Mouse (Mus musculus) heart, embryonic 14.5 days (tissue): ENCODE data around the gene Asic3. TPM values are rescaled to one million over a fixed set of nuclear protein-coding genes. Genes with fewer than 3 reads are reported as not detected.

Experiments
- ATAC-seq: fragments of 200-750 bp; cut with Nextera tagmentation; 2 replicates; pipeline ENCODE4 v1.8.0; 2017; ENCODE audit warnings: low read depth, moderate TSS enrichment; ENCODE audit not compliant: insufficient number of reproducible peaks, insufficient read depth, low FRiP score
- H3K27ac ChIP-seq, 2 experiments: fragments of 200-500 bp in 1 of 2; fragments of 300-500 bp in 1 of 2; sonication (generic) in 1 of 2; replicated peaks in 1 of 2; 2 replicates each; pipeline ENCODE4 v1.5.1; 2012 to 2014; ENCODE audit warnings: low read depth in 2 of 2, low read length in 2 of 2, control low read depth in 1 of 2, mild to moderate bottlenecking in 1 of 2, mixed read lengths in 1 of 2; ENCODE audit not compliant: control insufficient read depth in 1 of 2, insufficient read depth in 1 of 2
- H3K27me3 ChIP-seq: fragments of 300-500 bp; sonication (generic); 2 replicates; pipeline ENCODE4 v1.6.1; 2014; ENCODE audit warnings: mild to moderate bottlenecking, low read length, control low read depth; ENCODE audit not compliant: control insufficient read depth, insufficient read depth
- H3K36me3 ChIP-seq: fragments of 300-500 bp; sonication (generic); 2 replicates; pipeline ENCODE4 v1.6.1; 2014; ENCODE audit warnings: mild to moderate bottlenecking, control low read depth, low read length, mixed read lengths; ENCODE audit not compliant: control insufficient read depth, insufficient read depth
- H3K4me1 ChIP-seq, 2 experiments: fragments of 200-500 bp in 1 of 2; fragments of 300-500 bp in 1 of 2; sonication (generic) in 1 of 2; 2 replicates each; pipeline ENCODE4 v1.6.1; 2012 to 2014; ENCODE audit warnings: low read length in 2 of 2, control low read depth in 1 of 2, mixed read lengths in 1 of 2; ENCODE audit not compliant: control insufficient read depth in 2 of 2, insufficient read depth in 2 of 2
- H3K4me2 ChIP-seq: fragments of 300-500 bp; sonication (generic); 2 replicates; pipeline ENCODE4 v1.6.1; 2014; ENCODE audit warnings: mild to moderate bottlenecking, low read length
- H3K4me3 ChIP-seq, 2 experiments: fragments of 200-500 bp in 1 of 2; fragments of 300-500 bp in 1 of 2; sonication (generic) in 1 of 2; 2 replicates each; pipeline ENCODE4 v1.5.1; 2012 to 2014; ENCODE audit warnings: low read length in 2 of 2, mild to moderate bottlenecking in 2 of 2, control low read depth in 1 of 2, low read depth in 1 of 2, moderate library complexity in 1 of 2; ENCODE audit not compliant: control insufficient read depth in 1 of 2, insufficient read depth in 1 of 2
- H3K9ac ChIP-seq: fragments of 300-500 bp; sonication (generic); 2 replicates; pipeline ENCODE4 v1.6.1; 2014; ENCODE audit warnings: mild to moderate bottlenecking, low read length
- H3K9me3 ChIP-seq: fragments of 300-500 bp; sonication (generic); 2 replicates; pipeline ENCODE4 v1.6.1; 2016; ENCODE audit warnings: low read length, control low read depth; ENCODE audit not compliant: control insufficient read depth
- WGBS: fragments of 180-500 bp; shearing (Covaris S2); extraction: QIAGEN DNeasy Blood & Tissue Kit; methylation state at CpG from one replicate; pipeline ENCODE4 v1.1.7; 2014; 5-methylcytosine and 5-hydroxymethylcytosine counted together
- polyA plus RNA-seq: library from polyadenylated mRNA; unstranded; fragments of >200 nt; fragmentation: Nextera tagmentation; extraction: Ambion mirVana; gene quantifications from 2 replicates; pipeline ENCODE4 v1.2.1, GENCODE M21; 2014

Asic3 gene
- polyA plus RNA-seq, 1 experiment from 2014 or later, result not detected

DNA sequence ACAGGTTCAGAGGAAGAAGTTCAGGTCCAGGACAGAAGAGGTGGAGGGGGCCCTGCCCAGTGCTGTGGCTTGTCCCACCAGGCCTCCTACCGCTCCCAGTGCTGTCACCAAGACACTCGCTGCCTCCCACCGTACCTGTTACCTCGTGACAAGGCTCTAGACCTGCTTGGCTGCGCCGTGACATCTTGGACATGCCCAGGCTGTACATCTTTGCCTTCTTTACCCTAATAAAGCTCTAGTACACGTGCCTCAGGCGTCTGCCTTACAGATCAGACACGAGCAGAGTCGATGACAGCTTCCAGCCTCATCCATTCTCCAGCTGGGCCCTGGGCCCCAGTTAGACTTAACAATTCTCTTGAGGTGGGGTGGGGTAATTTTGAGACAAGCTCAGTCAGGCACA is 4.4 kb downstream of the Asic3 start:
- peaks cover 0 to 2% of the 10 kb centered on the region in 2 experiments; a peak in 3 of 4 replicates for H3K4me1 ChIP-seq
- ATAC-seq, result no peak
- H3K4me3 ChIP-seq, result no peak overlapping the region
- no peak overlapping the region for H3K27ac ChIP-seq
- no peak overlapping the region for H3K4me2 ChIP-seq
- peaks cover 12% of the 10 kb centered on the region; the same call in 1 of the 2 replicates for H3K27me3 ChIP-seq
- WGBS, result 79% methylated on average over 10 of the region's 10 CpGs
- H3K36me3 ChIP-seq, result peaks cover 35% of the 10 kb centered on the region
- no peak overlapping the region for H3K9ac ChIP-seq
- no peaks in the 10 kb centered on the region for H3K9me3 ChIP-seq

- no peak for ATAC-seq
- WGBS, result 89% methylated on average over 9 of the region's 9 CpGs
Observed at GRCm38 (mm10) chr5:24420381-24420780, 7.2 kb downstream of the Asic3 start.

DNA sequence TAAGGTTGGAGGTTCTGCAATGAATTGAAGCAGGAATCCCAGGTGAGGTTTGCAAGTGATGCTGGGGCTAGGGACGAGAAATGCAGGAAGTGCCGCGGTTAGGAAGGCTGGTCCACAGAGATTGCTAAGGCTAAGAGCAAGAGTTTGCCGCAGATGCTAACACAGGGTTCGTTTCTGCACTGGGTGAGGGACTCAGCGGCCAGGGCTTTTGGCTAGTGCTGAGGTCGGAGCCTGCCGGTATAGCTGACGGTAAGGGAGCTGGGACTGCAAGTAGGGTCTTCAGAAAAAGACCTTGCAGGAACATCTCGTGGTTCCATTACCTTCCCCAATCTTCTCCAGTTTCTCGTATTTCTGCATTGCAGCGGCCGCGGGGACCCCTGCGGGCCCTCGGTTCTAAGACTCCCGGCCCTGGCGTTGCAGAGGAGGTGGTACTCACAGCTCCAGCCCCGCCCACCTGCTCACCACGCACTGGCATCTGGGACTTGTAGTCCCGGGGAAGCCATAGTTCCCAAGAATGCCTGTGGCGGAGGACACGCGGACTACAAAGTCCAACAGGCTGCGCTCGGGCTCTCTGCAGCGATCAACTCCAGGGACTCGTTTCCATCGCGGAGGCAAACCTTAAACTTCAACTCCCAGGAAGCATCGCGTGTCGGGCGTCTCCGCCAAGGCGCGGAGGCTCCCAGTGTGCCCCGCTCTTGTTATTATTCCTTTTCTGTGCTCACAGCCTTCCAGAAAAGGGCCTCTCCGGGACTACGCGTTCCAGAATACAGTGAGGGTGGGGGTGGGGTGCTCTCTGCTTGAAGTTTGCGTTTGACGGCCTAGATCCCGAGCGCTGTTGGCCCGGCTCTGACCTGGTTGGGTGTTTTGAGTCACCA is 10.2 kb downstream of the Asic3 start, which contains the start of the genes Cdk5 and Slc4a2:
Gene Cdk5 (minus strand): TSS at position 402 of the 875 bp plus-strand sequence.
Gene Slc4a2 (plus strand): TSS at position 709 of the 875 bp plus-strand sequence.
- peak; percentile 89 for ATAC-seq
- H3K9ac ChIP-seq, result peak within 1 kb of the TSS; percentile 85
- H3K4me2 ChIP-seq, result peak within 1 kb of the TSS; percentile 94
- H3K27me3 ChIP-seq, result no peaks in the 10 kb centered on the region
- peak within 1 kb of the TSS; percentile 97 for H3K27ac ChIP-seq
- peaks cover 32% of the 10 kb centered on the region for H3K36me3 ChIP-seq
- H3K4me3 ChIP-seq, result peak within 1 kb of the TSS; percentile 72 to 78
- H3K4me1 ChIP-seq, result peaks cover 34 to 43% of the 10 kb centered on the region in 2 experiments
- under 1% methylated on average over 46 of the region's 46 CpGs for WGBS
- no peaks in the 10 kb centered on the region for H3K9me3 ChIP-seq

More at GRCm38 (mm10) chr5:24420381-24420780, 7.2 kb downstream of the Asic3 start:
- Histone ChIP-seq H3K4me2 (no peak overlapping the region), H3K9me3 (no peaks in the 10 kb centered on the region), H3K4me3 (no peak overlapping the region), H3K27me3 (0 out of 2 replicates have a peak, but pooled peaks cover 2% of the 10 kb centered on the region), H3K4me1 (peaks cover 8 to 16% of the 10 kb centered on the region in 2 experiments), H3K36me3 (peaks cover 35% of the 10 kb centered on the region), H3K9ac (no peak overlapping the region), H3K27ac (no peak overlapping the region)

GRCm38 (mm10) chr5:24424004-24424781 is 11.0 kb downstream of the Asic3 start:
- Histone ChIP-seq H3K9ac (peak overlapping the region; percentile 85), H3K4me3 (peak overlapping the region; percentile 72 to 78), H3K27ac (peak overlapping the region; percentile 97), H3K4me1 (peaks cover 36 to 49% of the 10 kb centered on the region in 2 experiments), H3K36me3 (peaks cover 24% of the 10 kb centered on the region), H3K4me2 (peak overlapping the region; percentile 94), H3K27me3 (no peaks in the 10 kb centered on the region), H3K9me3 (no peaks in the 10 kb centered on the region)
- ATAC-seq, result no peak; the same call in 1 of the 2 replicates
- 11% methylated on average over 21 of the region's 21 CpGs for WGBS

GRCm38 (mm10) chr5:24424861-24425411 is 11.7 kb downstream of the Asic3 start:
- Histone ChIP-seq H3K9me3 (no peaks in the 10 kb centered on the region), H3K4me2 (peak overlapping the region; percentile 94), H3K27ac (peak overlapping the region; percentile 86 to 97), H3K9ac (peak overlapping the region; percentile 85), H3K27me3 (no peaks in the 10 kb centered on the region), H3K4me1 (peaks cover 36 to 49% of the 10 kb centered on the region in 2 experiments), H3K4me3 (peak overlapping the region; percentile 72 to 78), H3K36me3 (peaks cover 24% of the 10 kb centered on the region)
- ATAC-seq, result peak; percentile 22
- under 1% methylated on average over 57 of the region's 60 CpGs for WGBS

DNA sequence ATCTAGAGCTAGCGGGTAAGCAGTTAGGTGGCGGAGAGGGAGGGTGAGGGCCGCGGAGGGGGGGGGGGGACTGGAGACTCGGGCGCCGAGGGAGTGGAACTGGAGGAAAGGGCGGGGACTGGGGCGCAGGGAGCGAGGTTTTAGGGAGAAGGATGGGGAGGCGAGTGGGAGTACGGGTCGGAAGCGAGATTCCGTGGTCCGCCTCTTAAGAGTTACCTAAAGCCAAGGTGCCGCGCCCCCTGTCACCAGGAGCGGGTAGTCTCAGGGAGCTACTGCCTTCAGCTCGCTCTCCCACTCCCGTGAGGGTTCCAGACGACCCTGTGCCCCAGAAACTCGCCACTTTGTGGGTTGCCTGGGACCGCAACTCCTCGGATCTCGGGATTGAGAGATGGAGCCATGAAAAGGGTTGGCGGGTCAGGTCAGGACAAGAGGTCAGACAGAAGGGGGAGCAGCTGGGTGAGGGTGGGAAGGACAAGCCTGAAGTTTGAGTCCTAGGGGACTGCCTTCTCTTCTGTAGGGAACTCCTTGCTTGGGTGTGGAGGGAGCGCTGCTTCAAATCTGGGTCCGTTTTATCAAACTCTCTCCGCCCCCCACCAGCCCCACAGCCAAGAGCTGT is 12.3 kb downstream of the Asic3 start:
- Histone ChIP-seq H3K4me3 (peak overlapping the region; percentile 72 to 78), H3K4me1 (peaks cover 36 to 49% of the 10 kb centered on the region in 2 experiments), H3K9ac (peak overlapping the region; percentile 85), H3K9me3 (no peaks in the 10 kb centered on the region), H3K27ac (peak overlapping the region; percentile 9 to 97; a peak in 3 of 4 replicates), H3K27me3 (no peaks in the 10 kb centered on the region), H3K36me3 (peaks cover 24% of the 10 kb centered on the region), H3K4me2 (peak overlapping the region; percentile 94)
- WGBS, result under 1% methylated on average over 26 of the region's 30 CpGs
- ATAC-seq, result no peak

DNA sequence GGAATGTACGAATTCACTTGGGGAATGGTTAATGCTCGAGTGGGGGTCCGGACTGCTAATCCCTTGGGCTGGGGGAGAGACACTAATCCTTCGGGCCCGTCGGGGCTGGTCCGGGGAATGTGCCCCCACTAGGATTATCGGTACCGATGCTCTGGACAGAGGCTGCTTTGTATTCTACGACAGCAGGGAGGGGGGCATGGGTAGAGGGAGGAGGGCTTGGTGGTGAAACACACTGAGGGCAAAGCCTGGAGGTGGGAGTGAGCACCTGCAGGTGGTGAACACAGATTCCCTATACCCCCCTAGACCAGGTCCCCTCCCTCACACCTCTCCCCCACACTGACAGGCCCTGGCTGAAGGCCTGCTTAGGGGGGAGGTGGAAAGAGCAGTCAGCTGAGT is 12.8 kb downstream of the Asic3 start:
- Histone ChIP-seq H3K4me3 (peak overlapping the region; percentile 72 to 78), H3K9ac (peak overlapping the region; percentile 85), H3K4me2 (peak overlapping the region; percentile 94), H3K9me3 (no peaks in the 10 kb centered on the region), H3K4me1 (peaks cover 36 to 49% of the 10 kb centered on the region in 2 experiments), H3K36me3 (peaks cover 24% of the 10 kb centered on the region), H3K27ac (no peak overlapping the region), H3K27me3 (no peaks in the 10 kb centered on the region)
- 4% methylated on average over 10 of the region's 10 CpGs for WGBS
- ATAC-seq, result no peak
